Mouse (Mus musculus): Measurements from ENCODE around the gene Krtap17-1.

Gene Krtap17-1

GRCm38 (mm10) chr11:99993620-99994383, at the start of gene Krtap17-1:
Krtap17-1 (minus strand) TSS chr11:99993994.
- DNase-seq (ENCODE audit: low read depth, low spot score) = no peak

- no peak for DNase-seq (ENCODE audit: low read depth, low spot score)
Observed at GRCm38 (mm10) chr11:100041454-100041853, 47.7 kb upstream of the Krtap17-1 start, which contains the start of gene Krt34. Krt34 (minus strand) TSS chr11:100041554.

- DNase-seq (ENCODE audit: low read depth, low spot score) = no peak
Observed at GRCm38 (mm10) chr11:100029768-100030167, 36.0 kb upstream of the Krtap17-1 start, which contains the start of gene Krt33b. Krt33b (minus strand) TSS chr11:100029868.

- DNase-seq (ENCODE audit: low read depth, low spot score) = no peak
Observed at GRCm38 (mm10) chr11:100021438-100021837, 27.6 kb upstream of the Krtap17-1 start.

GRCm38 (mm10) chr11:100019466-100019865, 25.7 kb upstream of the Krtap17-1 start:
- DNase-seq (ENCODE audit: low read depth, low spot score) = no peak

GRCm38 (mm10) chr11:100016112-100016511, 22.3 kb upstream of the Krtap17-1 start, which contains the start of gene Krt33a:
Krt33a (minus strand) TSS chr11:100016212.
- no peak for DNase-seq (ENCODE audit: low read depth, low spot score)

- DNase-seq (ENCODE audit: low read depth, low spot score) = no peak
Observed at GRCm38 (mm10) chr11:100013691-100014171, 19.9 kb upstream of the Krtap17-1 start.

- no peak for DNase-seq (ENCODE audit: low read depth, low spot score)
Observed at GRCm38 (mm10) chr11:100010682-100011081, 16.9 kb upstream of the Krtap17-1 start.

GRCm38 (mm10) chr11:100008336-100008735, 14.5 kb upstream of the Krtap17-1 start:
- no peak for DNase-seq (ENCODE audit: low read depth, low spot score)

- DNase-seq (ENCODE audit: low read depth, low spot score) = no peak
Observed at GRCm38 (mm10) chr11:100006624-100007023, 12.8 kb upstream of the Krtap17-1 start.

GRCm38 (mm10) chr11:100005905-100006304, 12.1 kb upstream of the Krtap17-1 start:
- no peak for DNase-seq (ENCODE audit: low read depth, low spot score)

GRCm38 (mm10) chr11:100004846-100005245, 11.1 kb upstream of the Krtap17-1 start:
- no peak for DNase-seq (ENCODE audit: low read depth, low spot score)

- no peak for DNase-seq (ENCODE audit: low read depth, low spot score)
Observed at GRCm38 (mm10) chr11:99999091-99999490, 5.3 kb upstream of the Krtap17-1 start.

GRCm38 (mm10) chr11:99994384-99994661, 529 bp upstream of the Krtap17-1 start:
- no peak for DNase-seq (ENCODE audit: low read depth, low spot score)

GRCm38 (mm10) chr11:99990571-99990970, 3.2 kb downstream of the Krtap17-1 start:
- DNase-seq (ENCODE audit: low read depth, low spot score) = no peak

- DNase-seq (ENCODE audit: low read depth, low spot score) = no peak
Observed at GRCm38 (mm10) chr11:99989881-99990405, 3.9 kb downstream of the Krtap17-1 start.

GRCm38 (mm10) chr11:99988530-99988929, 5.3 kb downstream of the Krtap17-1 start:
- no peak for DNase-seq (ENCODE audit: low read depth, low spot score)

- DNase-seq (ENCODE audit: low read depth, low spot score) = no peak
Observed at GRCm38 (mm10) chr11:99986180-99986647, 7.6 kb downstream of the Krtap17-1 start, which contains the start of gene Krtap16-1. Krtap16-1 (minus strand) TSS chr11:99986597.

GRCm38 (mm10) chr11:99985291-99986092, 8.3 kb downstream of the Krtap17-1 start:
- DNase-seq (ENCODE audit: low read depth, low spot score) = no peak

- no peak for DNase-seq (ENCODE audit: low read depth, low spot score)
Observed at GRCm38 (mm10) chr11:99983442-99983841, 10.4 kb downstream of the Krtap17-1 start.

- no peak for DNase-seq (ENCODE audit: low read depth, low spot score)
Observed at GRCm38 (mm10) chr11:99982731-99983130, 11.1 kb downstream of the Krtap17-1 start.

GRCm38 (mm10) chr11:99978953-99979352, 14.8 kb downstream of the Krtap17-1 start, which contains the start of gene Krtap29-1:
Krtap29-1 (minus strand) TSS chr11:99979053.
- no peak for DNase-seq (ENCODE audit: low read depth, low spot score)
